Mouse (Mus musculus): Measurements from ENCODE around the gene Gmcl1.

The Gmcl1 gene

DNA sequence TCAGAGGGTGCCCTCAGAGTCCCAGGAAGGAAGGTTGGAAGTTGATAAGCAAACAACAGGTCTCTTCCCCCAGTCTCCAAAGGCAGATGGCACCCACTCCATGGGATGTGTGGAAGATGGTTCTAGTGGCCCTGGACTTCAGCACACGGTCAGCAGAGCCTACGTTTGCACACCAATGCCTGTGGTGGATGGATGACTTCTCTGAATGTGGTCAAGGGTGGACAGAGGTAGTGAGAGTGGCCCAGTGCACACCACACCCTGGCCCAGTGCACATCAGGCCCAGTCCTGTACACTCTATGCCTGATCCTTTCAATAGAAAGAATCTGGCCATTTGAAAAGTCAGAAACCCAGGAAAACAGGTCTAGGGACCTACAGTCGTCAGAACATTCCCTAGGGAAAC is 74.7 kb downstream of the Gmcl1 start:
- no peak for DNase-seq

DNA sequence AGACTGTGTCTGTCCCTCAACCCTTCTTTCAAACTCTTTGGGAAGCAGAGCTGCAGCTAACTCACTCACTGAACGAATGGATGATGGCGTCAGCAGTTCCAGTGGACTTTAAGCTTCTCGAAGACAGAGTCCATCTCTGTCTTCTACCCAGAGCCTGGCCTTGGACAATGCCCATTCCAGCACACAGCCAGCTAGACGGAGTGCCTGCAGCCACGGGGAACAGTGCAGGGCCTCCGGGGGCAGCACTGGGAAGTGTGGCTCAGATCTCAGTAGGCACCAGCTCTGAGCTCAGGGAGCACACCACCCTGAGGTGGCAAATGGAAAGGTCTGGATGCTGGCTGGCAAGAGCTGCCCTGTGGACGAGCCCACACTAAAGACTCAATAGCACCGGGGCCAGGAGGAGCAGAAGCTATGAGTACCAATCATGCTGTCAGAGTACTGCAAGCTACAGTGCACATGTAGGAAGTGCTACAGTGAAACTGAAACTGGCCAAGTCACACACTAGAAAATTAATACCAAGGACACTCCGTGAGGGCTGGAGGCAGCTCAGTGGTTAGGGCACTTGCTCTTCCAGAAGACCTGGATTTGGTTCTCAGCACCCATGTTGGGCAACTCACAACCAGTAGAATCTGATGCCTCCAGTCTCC is 78.8 kb downstream of the Gmcl1 start:
- DNase-seq, result no peak

DNA sequence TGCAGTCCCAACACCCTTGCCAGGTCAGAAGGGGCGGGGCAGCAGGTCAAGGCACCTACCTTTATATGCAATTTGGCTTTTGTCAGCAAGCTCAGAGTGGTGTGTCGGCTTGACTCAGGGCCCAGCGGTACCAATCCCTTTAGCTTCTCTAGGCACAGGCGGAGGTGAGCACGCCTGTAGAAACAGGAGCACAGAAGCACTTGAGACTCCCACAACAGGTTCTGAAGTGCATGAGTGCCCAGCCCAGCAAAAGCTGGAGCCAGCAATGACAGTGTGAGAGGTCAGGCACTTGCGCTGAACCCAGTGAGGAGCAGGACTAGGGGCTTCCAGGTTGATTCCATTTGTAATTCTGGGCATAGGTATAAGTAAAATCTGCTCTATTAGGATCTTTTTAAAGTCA is 80.2 kb downstream of the Gmcl1 start:
- DNase-seq, result no peak

DNA sequence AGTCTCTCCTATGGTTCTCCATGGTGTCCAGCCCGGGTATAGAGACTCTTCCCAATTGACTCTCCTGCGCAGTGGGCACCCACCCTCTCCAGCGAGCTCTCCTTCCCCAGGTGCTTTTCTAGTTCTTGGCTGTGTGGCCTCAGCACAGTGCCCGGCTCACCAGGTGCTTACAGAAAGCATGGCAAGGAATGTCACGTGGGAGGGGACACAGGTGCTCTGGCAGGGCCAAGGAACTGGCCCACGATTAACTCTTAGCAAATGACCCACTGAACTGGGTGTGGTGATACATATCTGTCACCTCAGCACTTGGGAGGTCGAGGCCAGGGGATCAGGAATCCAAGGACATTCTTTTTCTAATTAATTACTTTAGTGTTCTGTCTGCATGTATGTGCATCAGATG is 87.0 kb downstream of the Gmcl1 start:
- no peak for DNase-seq

DNA sequence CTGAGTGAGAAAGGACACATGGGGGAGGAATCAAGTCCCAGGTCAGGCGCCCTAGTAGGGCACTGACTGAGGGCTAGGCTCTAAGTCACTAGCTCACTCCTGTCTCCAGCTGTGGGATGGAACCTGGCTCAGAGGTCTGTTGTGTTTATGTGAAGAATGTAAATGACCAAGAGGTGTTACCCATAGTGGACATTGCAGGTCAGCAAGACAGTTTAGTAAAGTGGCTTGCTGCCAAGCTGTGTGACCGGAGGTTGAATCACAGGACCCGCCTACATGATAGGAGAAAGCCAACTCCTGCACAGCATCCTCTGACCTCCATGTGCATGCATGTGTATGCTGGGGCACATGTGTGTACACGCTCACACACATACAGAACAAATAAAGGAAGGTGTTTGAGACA is 87.6 kb downstream of the Gmcl1 start:
- DNase-seq, result no peak

DNA sequence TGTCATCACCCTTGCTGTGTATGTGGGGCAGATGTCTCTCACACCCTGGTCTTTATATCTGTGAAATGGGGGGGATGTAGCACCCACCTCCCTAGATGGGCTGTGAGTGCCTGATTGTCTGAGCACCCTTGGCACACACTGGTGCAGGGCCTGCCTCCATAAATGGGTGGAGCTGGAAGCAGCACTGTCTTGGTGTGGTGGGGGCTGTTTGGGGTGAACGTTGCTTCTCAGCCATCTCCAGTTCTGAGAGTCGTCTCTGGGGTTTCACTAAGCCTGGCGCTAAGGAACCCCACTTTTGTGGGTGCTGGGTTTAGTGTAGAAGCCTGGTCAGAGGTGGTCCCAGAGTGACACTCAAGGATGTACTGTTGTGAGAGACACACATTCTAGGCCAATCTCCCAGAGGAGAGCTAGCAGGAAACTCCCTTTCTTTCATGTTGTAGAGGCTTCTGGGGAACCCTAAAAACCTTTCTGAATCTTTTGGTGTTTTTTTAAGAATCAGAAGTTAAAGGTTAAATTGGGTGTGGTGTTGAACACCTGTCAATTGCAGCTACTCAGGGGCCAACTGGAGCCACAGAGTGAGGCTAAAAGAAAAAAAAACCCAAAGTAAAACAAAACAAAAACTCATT is 88.3 kb downstream of the Gmcl1 start:
- no peak for DNase-seq

Measured in cerebellum, adult 8-10 months (tissue).